Mouse (Mus musculus): Measurements from ENCODE around the gene Swsap1.

- TF ChIP-seq CTCF (conservative IDR thresholded peaks at IDR 0.05; ENCODE audit: insufficient read depth, insufficient read length, low read depth, low read length) (peak; percentile 76), POLR2A (IDR thresholded peaks at IDR 0.05; ENCODE audit: low read depth, low read length) (no peak)
Observed at GRCm38 (mm10) chr9:21977972-21978371, 22.4 kb downstream of the Swsap1 start.
